Mouse (Mus musculus) lung, embryonic 16.5 days (tissue): Measurements from ENCODE around the gene Tmem132d. TPM values are rescaled to one million over a fixed set of nuclear protein-coding genes. Genes with fewer than 3 reads are reported as not detected.

Source experiments
- ATAC-seq: fragments of 200-750 bp; cut with Nextera tagmentation; 2 replicates; pipeline ENCODE4 v1.8.0; 2017; ENCODE audit warnings: low read depth, mild to moderate bottlenecking, moderate library complexity
- H3K27ac ChIP-seq: fragments of 300-500 bp; sonication (generic); 2 replicates; pipeline ENCODE4 v1.5.1; 2014; ENCODE audit warnings: mild to moderate bottlenecking, control low read depth, low read length
- H3K27me3 ChIP-seq: fragments of 300-500 bp; sonication (generic); 2 replicates; pipeline ENCODE4 v1.6.1; 2014; ENCODE audit warnings: low read depth, low read length, mixed read lengths; ENCODE audit not compliant: control insufficient read depth, insufficient read depth
- H3K36me3 ChIP-seq: fragments of 300-500 bp; sonication (generic); 2 replicates; pipeline ENCODE4 v1.6.1; 2014; ENCODE audit warnings: low read length; ENCODE audit not compliant: control insufficient read depth, insufficient read depth
- H3K4me1 ChIP-seq: fragments of 300-500 bp; sonication (generic); replicated peaks from 2 replicates; pipeline ENCODE4 v1.6.1; 2014; ENCODE audit warnings: low read length, mixed read lengths; ENCODE audit not compliant: control insufficient read depth, insufficient read depth
- H3K4me2 ChIP-seq: fragments of 300-500 bp; sonication (generic); 2 replicates; pipeline ENCODE4 v1.6.1; 2014; ENCODE audit warnings: low read depth, low read length, control low read depth
- H3K4me3 ChIP-seq: fragments of 300-500 bp; sonication (generic); 2 replicates; pipeline ENCODE4 v1.5.1; 2014; ENCODE audit warnings: mild to moderate bottlenecking, low read length, control low read depth
- H3K9ac ChIP-seq: fragments of 300-500 bp; sonication (generic); 2 replicates; pipeline ENCODE4 v1.6.1; 2014; ENCODE audit warnings: low read length, control low read depth
- H3K9me3 ChIP-seq: fragments of 300-500 bp; sonication (generic); 2 replicates; pipeline ENCODE4 v1.6.1; 2016; ENCODE audit warnings: low read length; ENCODE audit not compliant: control insufficient read depth
- WGBS: fragments of 180-500 bp; shearing (Covaris S2); extraction: QIAGEN DNeasy Blood & Tissue Kit; methylation state at CpG from one replicate; pipeline ENCODE4 v1.1.7; 2014; 5-methylcytosine and 5-hydroxymethylcytosine counted together
- polyA plus RNA-seq: library from polyadenylated mRNA; unstranded; fragments of >200 nt; fragmentation: Nextera tagmentation; extraction: Ambion mirVana; gene quantifications from 2 replicates; pipeline ENCODE4 v1.2.1, GENCODE M21; 2015

Gene Tmem132d
- polyA plus RNA-seq, 1 experiment from 2014 or later, result 0.98 TPM

DNA sequence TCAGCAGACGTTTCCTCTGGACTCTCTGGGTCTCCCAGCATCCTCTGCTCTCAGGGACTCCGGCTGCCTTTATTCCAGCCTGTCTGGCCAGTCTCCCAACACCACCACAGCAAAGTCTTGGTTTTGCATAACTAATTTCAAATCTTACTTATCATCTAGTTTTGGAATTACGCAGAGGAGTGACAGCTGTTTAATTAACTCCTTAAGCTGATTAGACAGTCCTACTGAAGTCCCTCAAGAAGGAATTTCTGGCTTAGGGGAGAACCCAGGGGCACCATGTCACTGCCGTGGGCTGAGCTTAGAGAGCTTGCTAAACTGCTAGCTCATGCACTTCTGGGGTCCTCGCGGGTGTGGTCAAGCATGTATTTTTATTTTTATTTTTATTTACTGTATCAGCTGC lies 558.4 kb downstream of the Tmem132d start:
- Histone ChIP-seq H3K9me3 (no peaks in the 10 kb centered on the region), H3K4me2 (no peak overlapping the region), H3K9ac (no peak overlapping the region), H3K4me1 (no peaks in the 10 kb centered on the region), H3K27ac (no peak overlapping the region), H3K27me3 (no peaks in the 10 kb centered on the region), H3K36me3 (no peaks in the 10 kb centered on the region), H3K4me3 (no peak overlapping the region)
- no peak for ATAC-seq
- 79% methylated on average over 6 of the region's 6 CpGs for WGBS

DNA sequence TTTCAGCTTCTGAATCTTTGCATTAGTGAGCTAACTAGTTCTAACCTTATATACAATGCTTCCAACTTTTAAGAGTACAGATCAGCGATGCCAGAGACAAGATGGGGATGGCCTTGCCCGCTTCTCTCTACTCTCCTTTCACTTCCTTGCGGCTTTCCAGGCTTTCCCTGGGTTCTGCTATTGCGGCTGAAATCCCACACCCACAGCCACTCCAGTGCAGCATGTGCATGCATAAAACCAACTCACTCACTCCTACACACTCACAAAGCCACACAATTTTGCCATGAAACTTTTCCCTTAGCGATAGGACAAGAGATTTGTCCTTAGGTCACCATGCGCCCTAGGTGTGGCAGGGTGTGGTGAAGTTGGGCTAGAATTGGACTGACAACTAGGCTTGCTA lies 567.7 kb downstream of the Tmem132d start:
- Histone ChIP-seq H3K4me2 (no peak overlapping the region), H3K27ac (no peak overlapping the region), H3K36me3 (no peaks in the 10 kb centered on the region), H3K27me3 (no peaks in the 10 kb centered on the region), H3K9me3 (no peaks in the 10 kb centered on the region), H3K4me1 (no peaks in the 10 kb centered on the region), H3K4me3 (no peak overlapping the region), H3K9ac (no peak overlapping the region)
- WGBS, result 83% methylated on average over 6 of the region's 6 CpGs
- ATAC-seq, result no peak

DNA sequence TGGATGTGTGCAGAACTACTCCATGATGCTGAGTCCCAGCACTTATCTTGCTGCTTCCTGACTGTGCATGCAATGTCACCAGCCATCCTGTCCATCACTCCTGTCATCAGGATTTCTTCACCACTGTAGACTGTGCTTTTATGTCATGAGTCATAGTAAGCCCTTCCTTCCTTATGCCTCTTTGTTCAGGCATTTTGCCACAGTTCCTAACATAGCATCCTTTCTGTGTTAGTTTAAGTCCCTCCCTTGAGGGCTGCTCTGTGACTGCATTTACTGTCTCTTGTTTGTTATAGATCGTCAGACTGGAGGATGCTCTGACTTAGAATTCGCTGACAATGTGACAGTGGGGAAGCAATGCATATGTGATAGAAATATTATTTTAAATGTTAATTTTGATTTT lies 573.2 kb downstream of the Tmem132d start:
- Histone ChIP-seq H3K27ac (no peak overlapping the region), H3K4me3 (no peak overlapping the region)
- WGBS, result 74% methylated on average over 2 of the region's 2 CpGs

DNA sequence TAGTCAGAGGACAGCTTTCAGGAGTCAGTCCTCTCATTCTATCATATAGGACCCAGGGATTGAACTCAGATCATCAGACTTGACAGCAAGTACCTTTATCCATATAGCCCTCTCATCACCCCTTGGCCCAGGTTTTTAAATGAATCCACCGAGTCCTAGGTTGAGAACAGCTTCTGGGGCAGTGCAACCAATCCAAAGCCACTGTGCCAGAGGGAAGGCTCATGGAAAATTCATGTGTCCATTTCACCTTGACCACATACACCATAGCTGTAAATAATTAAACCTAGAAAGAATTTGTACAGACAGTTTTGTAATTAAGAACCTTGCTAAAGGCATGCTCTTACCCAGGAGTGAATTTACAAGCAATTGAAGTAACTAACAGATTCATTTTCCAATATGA lies 580.6 kb downstream of the Tmem132d start:
- H3K9me3 ChIP-seq, result no peaks in the 10 kb centered on the region; the same call in 1 of the 2 replicates
- H3K4me3 ChIP-seq, result no peak overlapping the region
- no peak for ATAC-seq
- 60% methylated on average over 1 of the region's 1 CpGs for WGBS
- no peak overlapping the region for H3K4me2 ChIP-seq
- H3K27ac ChIP-seq, result no peak overlapping the region
- H3K36me3 ChIP-seq, result no peaks in the 10 kb centered on the region
- no peaks in the 10 kb centered on the region for H3K27me3 ChIP-seq
- H3K9ac ChIP-seq, result no peak overlapping the region
- no peaks in the 10 kb centered on the region for H3K4me1 ChIP-seq

More for the DNA sequence above, 573.2 kb downstream of the Tmem132d start:
- Histone ChIP-seq H3K4me2 (no peak overlapping the region), H3K4me1 (no peaks in the 10 kb centered on the region), H3K36me3 (no peaks in the 10 kb centered on the region), H3K9me3 (no peaks in the 10 kb centered on the region), H3K9ac (no peak overlapping the region), H3K27me3 (no peaks in the 10 kb centered on the region)
- no peak for ATAC-seq

DNA sequence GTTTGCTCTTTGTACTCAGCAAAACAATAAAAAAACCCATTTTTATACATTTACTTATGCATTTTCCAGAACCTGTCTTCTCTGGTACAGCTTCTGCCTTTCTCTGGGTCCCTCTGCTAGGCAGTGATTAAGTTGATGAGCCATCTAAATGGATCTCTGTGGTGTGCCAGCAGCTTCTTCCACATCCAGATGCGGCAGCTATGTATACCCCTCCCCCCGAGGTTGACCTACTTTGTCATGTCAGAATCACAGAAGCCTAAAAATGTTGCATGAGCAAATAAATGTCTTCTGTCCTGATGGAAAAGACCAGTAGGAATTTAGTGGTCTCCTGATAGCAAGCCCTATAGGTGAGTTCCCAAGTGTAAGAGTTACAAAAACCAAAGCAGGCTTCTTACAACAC lies 601.1 kb downstream of the Tmem132d start:
- Histone ChIP-seq H3K4me3 (no peak overlapping the region), H3K36me3 (no peaks in the 10 kb centered on the region), H3K9ac (no peak overlapping the region), H3K27me3 (no peaks in the 10 kb centered on the region), H3K9me3 (no peaks in the 10 kb centered on the region), H3K4me1 (no peaks in the 10 kb centered on the region), H3K27ac (no peak overlapping the region), H3K4me2 (no peak overlapping the region)
- no peak for ATAC-seq
- 83% methylated on average over 2 of the region's 2 CpGs for WGBS

DNA sequence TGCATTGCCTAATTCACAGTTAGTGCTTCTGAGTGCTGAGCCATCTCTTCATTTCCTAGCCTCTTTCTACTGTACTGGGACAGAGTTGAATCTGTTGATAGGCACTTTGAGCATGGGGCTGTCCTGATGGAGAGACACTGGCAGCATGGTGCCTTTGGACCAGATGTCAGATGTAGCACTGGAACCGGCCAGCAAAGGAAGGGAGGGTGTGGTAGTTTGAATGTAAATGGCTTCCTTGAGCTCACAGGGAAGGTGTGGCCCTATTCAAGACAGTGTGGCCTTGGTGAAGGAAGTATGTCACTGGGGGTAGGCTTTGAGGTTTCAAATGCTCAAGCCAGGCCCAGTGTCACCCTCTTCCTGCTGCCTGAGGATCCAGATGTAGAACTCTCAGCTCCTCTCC lies 602.0 kb downstream of the Tmem132d start:
- WGBS, result 81% methylated on average over 1 of the region's 1 CpGs
- H3K4me3 ChIP-seq, result no peak overlapping the region
- no peaks in the 10 kb centered on the region for H3K27me3 ChIP-seq
- H3K27ac ChIP-seq, result no peak overlapping the region
- no peaks in the 10 kb centered on the region for H3K4me1 ChIP-seq
- no peaks in the 10 kb centered on the region for H3K9me3 ChIP-seq
- no peak for ATAC-seq
- H3K4me2 ChIP-seq, result no peak overlapping the region
- no peak overlapping the region for H3K9ac ChIP-seq
- no peaks in the 10 kb centered on the region for H3K36me3 ChIP-seq

DNA sequence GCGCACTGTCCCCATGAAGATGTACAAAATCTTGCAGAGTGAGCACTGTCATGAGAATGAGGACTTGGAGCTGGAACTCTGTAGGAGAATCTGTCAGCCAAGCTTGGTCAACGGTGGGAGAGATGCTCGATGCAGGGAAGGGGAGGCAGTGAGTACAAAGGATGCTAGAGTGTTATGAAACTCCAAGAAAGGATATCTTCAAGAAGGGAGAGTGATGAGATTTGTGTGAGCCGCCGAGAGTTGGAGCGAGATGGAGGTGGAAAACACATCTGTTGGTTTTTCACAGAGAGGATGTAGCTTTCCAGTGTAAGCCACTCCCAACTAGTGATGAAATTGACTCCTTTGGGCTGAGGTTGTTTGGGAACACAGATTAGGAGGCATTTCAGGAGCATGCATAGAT lies 604.1 kb downstream of the Tmem132d start:
- Histone ChIP-seq H3K9ac (no peak overlapping the region), H3K27ac (no peak overlapping the region), H3K4me2 (no peak overlapping the region), H3K27me3 (no peaks in the 10 kb centered on the region), H3K36me3 (no peaks in the 10 kb centered on the region), H3K4me1 (no peaks in the 10 kb centered on the region), H3K9me3 (peaks cover under 1% of the 10 kb centered on the region; the same call in 1 of the 2 replicates), H3K4me3 (no peak overlapping the region)
- no peak for ATAC-seq
- WGBS, result 87% methylated on average over 6 of the region's 6 CpGs

DNA sequence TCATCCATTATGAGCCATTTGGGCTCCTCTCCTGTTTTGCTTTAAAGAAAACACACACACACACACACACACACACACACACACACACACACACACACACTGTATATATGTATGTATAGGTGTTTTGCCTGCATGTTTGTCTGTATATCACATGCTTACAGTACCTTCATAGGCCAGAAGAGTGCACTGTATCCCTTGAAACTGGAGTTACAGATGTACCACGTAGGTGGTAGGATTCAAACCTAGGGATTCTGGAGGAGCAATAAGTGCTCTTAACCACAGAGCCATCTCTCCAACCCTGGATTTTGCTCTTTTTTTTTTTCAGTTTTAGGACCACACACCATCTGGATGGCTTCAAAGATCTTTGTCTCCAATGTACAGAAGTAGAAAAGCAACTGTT lies 610.9 kb downstream of the Tmem132d start:
- WGBS, result 23% methylated on average over 1 of the region's 1 CpGs
- H3K27ac ChIP-seq, result no peak overlapping the region
- no peak overlapping the region for H3K4me2 ChIP-seq
- no peaks in the 10 kb centered on the region for H3K36me3 ChIP-seq
- no peak overlapping the region for H3K9ac ChIP-seq
- ATAC-seq, result no peak
- no peaks in the 10 kb centered on the region for H3K27me3 ChIP-seq
- peaks cover 5% of the 10 kb centered on the region; the same call in 1 of the 2 replicates for H3K9me3 ChIP-seq
- no peaks in the 10 kb centered on the region for H3K4me1 ChIP-seq
- H3K4me3 ChIP-seq, result no peak overlapping the region

DNA sequence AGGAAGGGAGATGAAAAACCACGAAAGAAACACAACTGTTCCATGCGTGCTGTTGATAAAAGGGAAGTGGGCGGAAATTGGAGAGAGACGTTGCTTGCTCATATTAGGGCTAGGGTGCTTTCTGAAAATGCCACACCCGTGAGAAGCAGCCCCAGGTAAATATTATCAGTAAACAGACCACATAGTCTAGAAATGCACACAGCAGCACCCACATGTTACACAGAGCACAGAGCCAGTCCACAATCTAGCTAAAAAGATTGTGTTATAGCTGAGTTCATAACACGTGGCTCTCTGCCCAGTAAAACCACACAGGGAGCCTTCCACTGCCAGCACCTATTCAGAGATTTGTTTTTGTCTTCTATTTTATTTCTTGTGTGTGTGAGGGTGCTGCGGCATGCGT lies 617.6 kb downstream of the Tmem132d start:
- Histone ChIP-seq H3K9me3 (no peaks in the 10 kb centered on the region), H3K4me2 (no peak overlapping the region), H3K27ac (no peak overlapping the region), H3K4me1 (no peaks in the 10 kb centered on the region), H3K4me3 (no peak overlapping the region), H3K9ac (no peak overlapping the region), H3K27me3 (no peaks in the 10 kb centered on the region), H3K36me3 (no peaks in the 10 kb centered on the region)
- ATAC-seq, result no peak
- 68% methylated on average over 8 of the region's 8 CpGs for WGBS

DNA sequence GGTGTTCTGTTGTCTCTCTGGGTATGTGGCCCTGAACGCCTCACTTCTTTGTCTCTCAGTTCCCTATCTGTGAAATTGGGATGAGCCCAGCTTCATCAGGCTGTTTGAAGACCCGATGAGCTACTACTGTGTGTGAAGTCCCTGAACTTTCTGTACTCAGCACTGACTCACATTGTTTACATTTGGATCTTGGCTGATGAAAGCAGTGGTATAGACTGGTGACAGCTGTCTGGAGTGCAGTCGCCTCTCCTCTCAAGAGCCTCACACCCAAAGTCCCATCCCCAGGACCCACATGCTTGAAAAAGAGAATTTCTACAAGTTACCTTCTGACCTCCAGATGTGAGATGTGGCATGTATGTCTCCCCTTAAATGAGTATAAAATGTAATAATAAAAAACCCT lies 625.5 kb downstream of the Tmem132d start:
- Histone ChIP-seq H3K4me3 (no peak overlapping the region), H3K9me3 (no peaks in the 10 kb centered on the region), H3K4me1 (no peaks in the 10 kb centered on the region), H3K4me2 (no peak overlapping the region), H3K36me3 (no peaks in the 10 kb centered on the region), H3K9ac (no peak overlapping the region), H3K27me3 (no peaks in the 10 kb centered on the region), H3K27ac (no peak overlapping the region)
- peak; percentile 43; the same call in 1 of the 2 replicates for ATAC-seq
- WGBS, result 31% methylated on average over 3 of the region's 3 CpGs
